Mouse (Mus musculus) bone marrow, adult 2 months (tissue): Measurements from ENCODE around the gene Cntrl.

ENCODE experiments used
- CTCF ChIP-seq: fragments of 200-500 bp; IDR thresholded peaks from 2 replicates; pipeline ENCODE4 v1.5.1; 2011; ENCODE audit warnings: low read length, control low read depth; ENCODE audit not compliant: control insufficient read depth, insufficient read depth
- POLR2A ChIP-seq: fragments of 200-500 bp; IDR thresholded peaks from 2 replicates; pipeline ENCODE4 v1.6.1; 2011; ENCODE audit warnings: low read depth, mild to moderate bottlenecking, control low read depth, low read length, borderline replicate concordance; ENCODE audit not compliant: control insufficient read depth

- TF ChIP-seq POLR2A = no peak
- no peak for TF ChIP-seq CTCF
Observed at GRCm38 (mm10) chr2:35160206-35160605, 50.9 kb downstream of the Cntrl start.
